Mouse (Mus musculus): ENCODE data around the gene Phyhipl.

Gene Phyhipl

GRCm38 (mm10) chr10:70533301-70533781 is 122.4 kb downstream of the Phyhipl start:
- no peak for DNase-seq (ENCODE audit: low read depth)

GRCm38 (mm10) chr10:70532249-70532648 is 123.5 kb downstream of the Phyhipl start:
- DNase-seq (ENCODE audit: low read depth): no peak

GRCm38 (mm10) chr10:70530185-70530823 is 125.5 kb downstream of the Phyhipl start:
- peak; percentile 14 for DNase-seq (ENCODE audit: low read depth)

- no peak for DNase-seq (ENCODE audit: low read depth)
These were observed 134.4 kb downstream of the Phyhipl start for GRCm38 (mm10) chr10:70521379-70521778.

GRCm38 (mm10) chr10:70520143-70521131 is 135.3 kb downstream of the Phyhipl start:
- DNase-seq (ENCODE audit: low read depth): peak; percentile 44

GRCm38 (mm10) chr10:70519640-70520099 is 136.1 kb downstream of the Phyhipl start:
- peak; percentile 53 for DNase-seq (ENCODE audit: low read depth)

- no peak for DNase-seq (ENCODE audit: low read depth)
These were observed 139.1 kb downstream of the Phyhipl start for GRCm38 (mm10) chr10:70516661-70517060.

GRCm38 (mm10) chr10:70514848-70515247 is 140.9 kb downstream of the Phyhipl start:
- DNase-seq (ENCODE audit: low read depth): no peak

GRCm38 (mm10) chr10:70507880-70508279 is 147.9 kb downstream of the Phyhipl start:
- DNase-seq (ENCODE audit: low read depth): no peak

Measured in fibroblast of lung, adult 2 months (primary cell).